8 mouse cellular contexts compared by ENCODE assay signal in the genomic region with DNA sequence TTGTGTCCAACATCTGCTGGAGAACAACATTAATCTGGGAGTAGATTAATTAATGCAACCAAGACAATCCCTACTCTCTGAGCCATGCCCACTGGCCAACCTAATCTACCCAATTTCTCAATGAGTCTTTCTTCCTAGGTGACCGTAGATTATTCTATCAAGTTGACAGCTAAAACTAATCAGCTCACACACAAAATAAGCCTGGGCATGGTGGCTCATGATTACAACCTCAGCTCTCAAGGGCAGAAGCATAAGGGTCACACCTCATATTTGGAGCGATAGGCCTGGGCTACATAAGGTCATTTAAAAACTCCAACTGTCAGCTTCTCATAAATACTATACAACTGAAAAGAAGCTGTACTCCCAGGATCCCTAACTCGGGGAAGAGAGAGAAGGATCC. TPM values are rescaled to one million over a fixed set of nuclear protein-coding genes. Genes with fewer than 3 reads are reported as not detected.
DNase-seq lines count a peak whose midpoint lies in the region; ATAC-seq and TF ChIP-seq lines count a peak whose summit lies in the region.

No protein-coding gene starts in this region.

- H3K27me3 ChIP-seq in cerebellum, adult 2 months (ENCODE audit: control insufficient read depth, insufficient read depth, low read length), result no peaks in the 10 kb centered on the region
- H3K27me3 ChIP-seq in spleen, adult 2 months (ENCODE audit: control insufficient read depth, insufficient read depth, low read length), result no peaks in the 10 kb centered on the region
- no peaks in the 10 kb centered on the region for H3K27me3 ChIP-seq in liver, embryonic 11.5 days (replicated peaks; ENCODE audit: control insufficient read depth, insufficient read depth, low read length)
- no peaks in the 10 kb centered on the region for H3K27me3 ChIP-seq in stomach, postnatal 0 days (ENCODE audit: control insufficient read depth, insufficient read depth, low read length)

- TF ChIP-seq POLR2A in cerebellum, adult 2 months (IDR thresholded peaks at IDR 0.05; ENCODE audit: borderline replicate concordance, insufficient read depth, low read length), result no peak
- TF ChIP-seq POLR2A in spleen, adult 2 months (IDR thresholded peaks at IDR 0.05; ENCODE audit: low read depth, low read length), result no peak

- H3K4me1 ChIP-seq in cerebellum, adult 2 months (ENCODE audit: control insufficient read depth, insufficient read depth, low read length), result no peaks in the 10 kb centered on the region
- no peaks in the 10 kb centered on the region; the same call in none of the 2 replicates for H3K4me1 ChIP-seq in spleen, adult 2 months (ENCODE audit: control insufficient read depth, insufficient read depth, insufficient read length)
- peaks cover 17% of the 10 kb centered on the region for H3K4me1 ChIP-seq in liver, embryonic 11.5 days (replicated peaks; ENCODE audit: control insufficient read depth, insufficient read depth, low read length)
- H3K4me1 ChIP-seq in stomach, postnatal 0 days (replicated peaks; ENCODE audit: control insufficient read depth, insufficient read depth), result no peaks in the 10 kb centered on the region; the same call in 1 of the 2 replicates

- no peak for ATAC-seq in liver, embryonic 11.5 days (replicated peaks; ENCODE audit: low FRiP score)
- no peak for ATAC-seq in stomach, postnatal 0 days (ENCODE audit: low FRiP score, low TSS enrichment)
- ATAC-seq in granulocyte monocyte progenitor cell, adult 5-6 weeks (replicated peaks; ENCODE audit: poor library complexity, severe bottlenecking), result no peak

- H3K27ac ChIP-seq in cerebellum, adult 2 months (ENCODE audit: insufficient read depth, low read length), result no peak overlapping the region
- H3K27ac ChIP-seq in spleen, adult 2 months (ENCODE audit: insufficient read depth, low read length), result peak overlapping the region; percentile 96; the same call in 1 of the 2 replicates
- H3K27ac ChIP-seq in liver, embryonic 11.5 days (ENCODE audit: low read depth, low read length), result peak overlapping the region; percentile 76
- no peak overlapping the region; the same call in 1 of the 2 replicates for H3K27ac ChIP-seq in stomach, postnatal 0 days (replicated peaks)

- peak overlapping the region; percentile 92 for H3K4me2 ChIP-seq in liver, embryonic 11.5 days
- peak overlapping the region; percentile 73 for H3K4me2 ChIP-seq in stomach, postnatal 0 days (replicated peaks; ENCODE audit: low read depth)

- no peak for DNase-seq in cerebellum, adult 2 months
- DNase-seq in cerebellum, adult 18-20 months, result no peak
- no peak for DNase-seq in spleen, adult 2 months (ENCODE audit: low read depth in 1 of 2, low spot score in 2 of 2)
- no peak for DNase-seq in spleen, postnatal 4 days (ENCODE audit: low spot score in 2 of 2)
- DNase-seq in liver, embryonic 11.5 days (ENCODE audit: low spot score), result no peak
- DNase-seq in stomach, postnatal 0 days (ENCODE audit: low spot score), result no peak
- no peak for DNase-seq in urinary bladder, postnatal 25 days (ENCODE audit: low spot score)

- 38% methylated on average over 3 of the region's 3 CpGs for WGBS in cerebellum, adult 2 months
- WGBS in spleen, adult 2 months, result 39% methylated on average over 3 of the region's 3 CpGs
- 27% methylated on average over 3 of the region's 3 CpGs for WGBS in liver, embryonic 11.5 days
- WGBS in stomach, postnatal 0 days, result 38% methylated on average over 3 of the region's 3 CpGs

- peak overlapping the region; percentile 90 for H3K4me3 ChIP-seq in cerebellum, adult 2 months (replicated peaks; ENCODE audit: insufficient read depth, low read depth, low read length)
- H3K4me3 ChIP-seq in spleen, adult 2 months (ENCODE audit: extremely low read depth, insufficient read depth, insufficient read length), result peak overlapping the region; percentile 94
- H3K4me3 ChIP-seq in liver, embryonic 11.5 days (ENCODE audit: low read depth, low read length), result peak overlapping the region; percentile 94
- peak overlapping the region; percentile 91 for H3K4me3 ChIP-seq in stomach, postnatal 0 days (ENCODE audit: low read depth, low read length)

- no peak for TF ChIP-seq CTCF in cerebellum, adult 2 months (IDR thresholded peaks at IDR 0.05; ENCODE audit: borderline replicate concordance, insufficient read depth, low read depth, low read length)
- TF ChIP-seq CTCF in spleen, adult 2 months (IDR thresholded peaks at IDR 0.05; ENCODE audit: extremely low read depth, insufficient read depth, insufficient read length, insufficient replicate concordance), result no peak
- TF ChIP-seq CTCF in stomach, postnatal 0 days (IDR thresholded peaks at IDR 0.05; ENCODE audit: low read depth), result no peak

- H3K36me3 ChIP-seq in spleen, adult 2 months (ENCODE audit: control insufficient read depth, insufficient read depth, low read length), result peaks cover 15% of the 10 kb centered on the region
- peaks cover 20% of the 10 kb centered on the region for H3K36me3 ChIP-seq in liver, embryonic 11.5 days (ENCODE audit: control insufficient read depth, insufficient read depth, low read length)
- peaks cover 21% of the 10 kb centered on the region; the same call in 1 of the 2 replicates for H3K36me3 ChIP-seq in stomach, postnatal 0 days (ENCODE audit: control insufficient read depth, insufficient read depth, low read length)

- H3K9me3 ChIP-seq in liver, embryonic 11.5 days (ENCODE audit: control insufficient read depth, low read length), result no peaks in the 10 kb centered on the region
- H3K9me3 ChIP-seq in stomach, postnatal 0 days (ENCODE audit: control insufficient read depth, low read length), result no peaks in the 10 kb centered on the region

- no peak for TF ChIP-seq EP300 in stomach, postnatal 0 days (optimal IDR thresholded peaks at IDR 0.05)

- peak overlapping the region; percentile 73 for H3K9ac ChIP-seq in liver, embryonic 11.5 days (ENCODE audit: low read depth, low read length)
- H3K9ac ChIP-seq in stomach, postnatal 0 days (ENCODE audit: low read length), result peak overlapping the region; percentile 83

RNA-seq across cellular contexts. Expression of a gene that starts 1.5 kb away (rescaled TPM):
- 44.9 and 49.0 TPM in 2 replicates for polyA plus RNA-seq in cerebellum, adult 2 months (2012; rRNA removed)
- polyA plus RNA-seq in spleen, adult 2 months (2012; rRNA removed), result 4.6 and 4.9 TPM in 2 replicates
- 105 and 110 TPM in 2 replicates for polyA plus RNA-seq in liver, embryonic 11.5 days (2014; fragmentation: Nextera tagmentation; extraction: Ambion mirVana)
- polyA plus RNA-seq in stomach, postnatal 0 days (2015; fragmentation: Nextera tagmentation; extraction: Ambion mirVana), result 116 and 119 TPM in 2 replicates
- total RNA-seq in granulocyte monocyte progenitor cell, adult 5-6 weeks (2014; fragmentation: Nextera tagmentation), result 40.1 and 47.1 TPM in 2 replicates
- 49.6 and 51.8 TPM in 2 replicates for total RNA-seq in granulocyte monocyte progenitor cell, adult 5-6 weeks (2017)

RNA-seq across cellular contexts. Expression of a gene that starts 1.6 kb away (rescaled TPM):
- 22.5 and 23.1 TPM in 2 replicates for polyA plus RNA-seq in cerebellum, adult 2 months (2012; rRNA removed)
- polyA plus RNA-seq in spleen, adult 2 months (2012; rRNA removed), result 2.2 and 4.0 TPM in 2 replicates
- 35.0 and 40.1 TPM in 2 replicates for polyA plus RNA-seq in liver, embryonic 11.5 days (2014; fragmentation: Nextera tagmentation; extraction: Ambion mirVana)
- polyA plus RNA-seq in stomach, postnatal 0 days (2015; fragmentation: Nextera tagmentation; extraction: Ambion mirVana), result 15.6 and 17.7 TPM in 2 replicates
- total RNA-seq in granulocyte monocyte progenitor cell, adult 5-6 weeks (2014; fragmentation: Nextera tagmentation), result 41.1 and 73.3 TPM in 2 replicates
- total RNA-seq in granulocyte monocyte progenitor cell, adult 5-6 weeks (2017), result 22.8 and 33.5 TPM in 2 replicates

RNA-seq across cellular contexts. Expression of a gene that starts 38.7 kb away (rescaled TPM):
- polyA plus RNA-seq in cerebellum, adult 2 months (2012; rRNA removed), result not detected in 2 replicates
- polyA plus RNA-seq in spleen, adult 2 months (2012; rRNA removed), result not detected in 2 replicates
- polyA plus RNA-seq in liver, embryonic 11.5 days (2014; fragmentation: Nextera tagmentation; extraction: Ambion mirVana), result not detected in 2 replicates
- 298 and 319 TPM in 2 replicates for polyA plus RNA-seq in stomach, postnatal 0 days (2015; fragmentation: Nextera tagmentation; extraction: Ambion mirVana)
- total RNA-seq in granulocyte monocyte progenitor cell, adult 5-6 weeks (2014; fragmentation: Nextera tagmentation), result not detected in 2 replicates
- total RNA-seq in granulocyte monocyte progenitor cell, adult 5-6 weeks (2017), result not detected in 2 replicates

Comparison
In these comparisons a context has a peak if more than half of its experiments do, and no peak if none do; other contexts are left out.
1. H3K27ac ChIP-seq: peak in spleen, adult 2 months (single experiment) and liver, embryonic 11.5 days (single experiment); none in cerebellum, adult 2 months (single experiment) and stomach, postnatal 0 days (single experiment).
2. RNA of a gene that starts 38.7 kb away (polyA plus RNA-seq): 298 to 319 TPM in stomach, postnatal 0 days; not detected in cerebellum, adult 2 months, not detected in spleen, adult 2 months and not detected in liver, embryonic 11.5 days; every median in the first group is over 100 times any median in the second.
3. Peak in every context shown above with its lines, with median percentiles within 50 percentile points of each other: H3K4me3 ChIP-seq.